Mouse (Mus musculus): ENCODE measurements around the gene Flt1.

Gene Flt1

GRCm38 (mm10) chr5:147725831-147726700, at the start of gene Flt1:
Gene Flt1, minus strand, starts transcription at chr5:147726011.
- DNase-seq (ENCODE audit: low spot score): no peak

DNA sequence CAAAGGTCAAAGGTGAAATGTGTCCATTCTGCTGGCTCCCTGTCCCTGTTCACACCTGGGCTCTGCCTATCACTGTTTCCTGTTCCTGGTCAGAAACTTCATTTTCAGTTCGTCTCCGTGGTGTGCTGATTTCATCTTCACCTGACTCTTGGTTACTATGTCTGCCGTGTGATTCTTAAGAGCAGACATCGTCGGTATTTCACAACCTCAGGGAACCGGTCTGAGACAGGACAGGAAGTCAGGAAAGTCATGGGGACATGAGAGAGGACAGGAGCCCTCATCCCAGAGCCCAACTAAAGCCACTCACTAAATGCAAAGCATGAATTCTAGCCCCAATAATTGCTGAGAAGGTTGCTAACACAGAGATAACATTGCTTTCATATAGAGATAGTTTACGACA, 49.4 kb upstream of the Flt1 start:
- DNase-seq (ENCODE audit: low spot score): no peak

DNA sequence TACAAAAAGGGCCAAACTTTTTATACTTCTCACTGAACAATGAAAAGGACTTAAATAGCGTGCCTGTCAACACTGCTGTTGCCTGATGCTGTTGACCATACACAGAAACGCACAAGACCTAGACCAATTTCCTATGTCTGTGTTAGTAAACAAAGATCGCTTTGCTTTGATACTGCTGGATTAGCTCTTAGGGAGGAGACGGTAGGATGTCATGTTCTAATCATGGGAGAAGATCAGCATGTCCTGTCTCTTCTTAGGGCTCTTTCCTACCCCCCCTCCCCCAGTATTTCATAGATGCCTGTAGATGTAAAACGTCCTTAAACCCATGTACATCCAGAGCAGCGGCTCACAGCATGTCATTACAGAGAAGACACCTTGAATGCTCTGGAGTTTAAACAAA, 44.1 kb upstream of the Flt1 start:
- DNase-seq (ENCODE audit: low spot score): no peak

DNA sequence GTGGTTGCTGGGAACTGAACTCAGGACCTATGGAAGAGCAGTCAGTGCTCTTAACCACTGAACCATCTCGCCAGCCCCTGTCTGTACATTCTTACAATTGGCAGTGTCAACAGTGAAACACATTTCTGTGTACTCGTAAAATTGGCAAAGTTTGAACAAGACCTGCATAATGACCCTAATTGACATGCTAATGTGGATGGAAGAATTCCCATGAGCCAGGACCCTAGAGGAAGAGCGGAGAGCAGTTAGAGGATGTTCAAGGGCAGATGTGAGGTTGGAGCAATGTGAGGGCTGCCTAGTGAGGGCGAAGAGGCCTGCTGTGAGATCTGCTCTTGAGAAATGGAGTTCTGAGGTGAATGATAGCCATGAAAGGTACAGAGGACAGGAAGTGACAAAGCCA, 38.2 kb upstream of the Flt1 start:
- DNase-seq (ENCODE audit: low spot score): no peak

- DNase-seq (ENCODE audit: low spot score): no peak
Measured at GRCm38 (mm10) chr5:147761984-147762383, 36.2 kb upstream of the Flt1 start.

GRCm38 (mm10) chr5:147761275-147761674, 35.5 kb upstream of the Flt1 start:
- DNase-seq (ENCODE audit: low spot score): no peak

- no peak for DNase-seq (ENCODE audit: low spot score)
Measured at GRCm38 (mm10) chr5:147758640-147759319, 33.0 kb upstream of the Flt1 start.

- no peak for DNase-seq (ENCODE audit: low spot score)
Measured at GRCm38 (mm10) chr5:147757832-147758587, 32.2 kb upstream of the Flt1 start.

DNA sequence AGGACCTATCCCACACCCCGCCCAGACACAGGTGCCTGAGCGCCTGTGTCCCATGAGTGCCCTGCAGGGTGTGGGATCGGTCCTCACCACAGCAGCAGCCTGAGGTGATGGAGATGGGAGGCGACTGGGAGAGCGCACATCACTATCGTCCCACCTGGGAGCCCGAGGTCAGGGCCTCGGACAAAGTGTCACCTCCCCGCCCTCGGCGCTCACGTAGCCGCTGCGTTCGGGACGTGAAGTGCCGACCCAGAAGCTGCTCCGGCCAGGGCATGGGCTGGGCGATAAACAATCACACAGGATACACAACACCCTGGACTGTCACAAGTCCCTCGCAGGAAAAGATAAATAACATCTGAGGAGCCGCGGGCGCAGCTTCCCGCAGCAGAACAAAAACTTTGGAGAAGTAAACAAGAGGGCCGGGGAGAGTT, 27.1 kb upstream of the Flt1 start:
- DNase-seq (ENCODE audit: low spot score): no peak

DNA sequence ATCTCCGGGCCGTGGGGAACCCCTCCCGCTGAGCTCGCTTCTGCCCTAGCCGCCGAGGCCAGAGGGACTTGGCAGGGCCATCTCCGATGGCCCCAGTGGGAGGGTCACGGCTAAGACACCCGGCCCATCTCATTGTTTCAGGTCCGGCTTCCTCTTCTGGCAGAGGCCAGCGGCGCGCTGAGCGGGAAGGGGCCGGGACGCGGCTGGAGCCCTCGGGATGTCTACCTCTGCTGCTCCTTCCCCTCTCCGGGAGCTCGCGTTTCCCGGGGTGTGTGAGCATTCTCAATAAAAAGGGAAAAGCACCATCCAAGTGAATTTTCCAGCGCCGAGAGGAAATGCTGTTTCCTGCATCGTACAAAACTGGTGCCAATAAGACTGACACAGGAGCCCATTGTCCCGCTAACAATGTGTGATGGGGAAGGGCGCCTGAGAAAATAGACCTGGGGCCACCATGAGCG, 25.9 kb upstream of the Flt1 start:
- DNase-seq (ENCODE audit: low spot score): no peak

- DNase-seq (ENCODE audit: low spot score): no peak
Measured at GRCm38 (mm10) chr5:147749972-147750371, 24.2 kb upstream of the Flt1 start.

GRCm38 (mm10) chr5:147748081-147748581, 22.3 kb upstream of the Flt1 start:
- peak; percentile 12 for DNase-seq (ENCODE audit: low spot score)

GRCm38 (mm10) chr5:147744900-147745653, 19.3 kb upstream of the Flt1 start:
- no peak for DNase-seq (ENCODE audit: low spot score)

- no peak for DNase-seq (ENCODE audit: low spot score)
Measured at GRCm38 (mm10) chr5:147742468-147743111, 16.8 kb upstream of the Flt1 start.

DNA sequence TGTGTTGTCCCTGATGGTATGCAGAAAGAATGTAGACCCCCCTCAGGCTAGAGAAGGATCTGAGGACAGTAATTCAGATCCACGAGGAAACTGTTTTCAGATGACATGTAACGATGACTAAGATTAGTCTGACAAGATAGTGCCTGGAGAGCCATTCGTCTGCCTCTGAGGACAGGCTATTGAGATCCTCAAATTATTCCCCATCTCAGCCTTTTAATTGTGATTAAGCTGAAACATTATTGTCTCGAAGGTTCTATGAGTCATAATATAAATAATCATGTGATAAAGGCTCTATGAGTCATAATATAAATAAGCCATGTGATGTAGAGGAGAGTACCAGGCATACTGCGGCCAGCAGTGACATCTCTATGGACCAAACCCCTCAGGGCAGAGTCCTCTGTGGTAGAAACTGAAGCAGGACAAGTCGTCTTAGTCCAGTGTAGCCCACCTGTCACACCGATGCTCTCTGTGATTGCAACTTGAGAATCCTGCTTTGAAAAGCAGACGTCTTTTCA, 11.0 kb upstream of the Flt1 start:
- no peak for DNase-seq (ENCODE audit: low spot score)

- no peak for DNase-seq (ENCODE audit: low spot score)
Measured at GRCm38 (mm10) chr5:147733682-147734081, 7.9 kb upstream of the Flt1 start.

DNA sequence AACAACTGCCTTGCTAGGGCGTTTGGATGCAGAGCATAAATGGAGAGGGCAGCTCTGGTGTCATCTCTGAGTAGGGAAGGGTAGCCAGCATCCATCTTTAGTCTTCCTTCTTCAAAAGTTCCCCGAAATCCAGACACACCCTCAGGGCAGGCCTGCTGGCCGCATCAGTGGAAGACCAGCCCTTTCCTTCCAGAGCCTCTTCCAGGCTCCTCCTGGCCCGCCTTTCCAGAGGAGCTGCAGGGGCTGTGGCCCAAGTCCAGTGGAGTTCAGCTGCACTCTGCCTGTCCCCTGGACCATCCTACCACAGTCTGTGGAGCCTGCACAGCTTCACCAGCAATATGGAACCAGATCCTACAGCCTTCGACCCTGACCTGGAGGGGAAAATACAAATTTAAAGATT, 7.1 kb upstream of the Flt1 start:
- no peak for DNase-seq (ENCODE audit: low spot score)

DNA sequence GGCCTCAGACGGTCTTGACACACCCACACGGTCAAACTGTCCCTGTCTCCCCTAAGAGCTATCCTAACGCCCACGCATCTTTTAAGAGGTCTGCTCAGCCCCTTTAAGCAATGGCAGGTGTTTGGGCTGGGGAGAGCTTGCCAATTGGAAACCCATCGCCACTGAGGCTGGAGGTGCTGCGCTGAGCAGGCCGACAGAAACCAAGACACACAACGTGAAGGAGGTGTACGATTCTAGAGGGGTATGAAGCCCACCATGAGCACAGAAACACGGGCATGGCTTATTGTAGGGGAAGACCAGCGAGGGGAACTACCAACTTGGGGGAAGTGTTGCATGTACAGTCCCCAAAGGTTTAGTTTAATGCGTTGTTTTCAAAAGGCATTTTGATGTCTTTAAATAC, 1.7 kb upstream of the Flt1 start:
- DNase-seq (ENCODE audit: low spot score): no peak

- no peak for DNase-seq (ENCODE audit: low spot score)
Measured at GRCm38 (mm10) chr5:147726701-147727393, 1.0 kb upstream of the Flt1 start.
